Mouse (Mus musculus) forebrain, embryonic 14.5 days (tissue): ENCODE data around the gene Hps3. TPM values are rescaled to one million over a fixed set of nuclear protein-coding genes. Genes with fewer than 3 reads are reported as not detected.

Source experiments
- ATAC-seq: fragments of 200-750 bp; cut with Nextera tagmentation; 2 replicates; pipeline ENCODE4 v1.8.0; 2017; ENCODE audit warnings: mild to moderate bottlenecking, moderate library complexity
- DNase-seq: peaks from one replicate; pipeline ENCODE4 v3.0.0-alpha.2; 2015; ENCODE audit warnings: low spot score
- H3K27ac ChIP-seq: fragments of 300-500 bp; sonication (generic); 2 replicates; pipeline ENCODE4 v1.5.1; 2014; ENCODE audit warnings: low read depth, mild to moderate bottlenecking, control low read depth, low read length, moderate library complexity
- H3K27me3 ChIP-seq: fragments of 300-500 bp; sonication (generic); replicated peaks from 2 replicates; pipeline ENCODE4 v1.6.1; 2014; ENCODE audit warnings: low read length, control low read depth, mixed read lengths; ENCODE audit not compliant: control insufficient read depth, insufficient read depth
- H3K36me3 ChIP-seq: fragments of 300-500 bp; sonication (generic); 2 replicates; pipeline ENCODE4 v1.6.1; 2014; ENCODE audit warnings: low read length, control low read depth; ENCODE audit not compliant: control insufficient read depth, insufficient read depth
- H3K4me1 ChIP-seq: fragments of 300-500 bp; sonication (generic); 2 replicates; pipeline ENCODE4 v1.6.1; 2014; ENCODE audit warnings: antibody characterized with exemption, low read length, control low read depth; ENCODE audit not compliant: control insufficient read depth, insufficient read depth
- H3K4me2 ChIP-seq: fragments of 300-500 bp; sonication (generic); 2 replicates; pipeline ENCODE4 v1.6.1; 2014; ENCODE audit warnings: mild to moderate bottlenecking, control low read depth, low read length
- H3K4me3 ChIP-seq: fragments of 300-500 bp; sonication (generic); 2 replicates; pipeline ENCODE4 v1.5.1; 2014; ENCODE audit warnings: low read depth, low read length, control low read depth
- H3K9ac ChIP-seq: fragments of 300-500 bp; sonication (generic); 2 replicates; pipeline ENCODE4 v1.6.1; 2014; ENCODE audit warnings: mild to moderate bottlenecking, low read length, control low read depth, moderate library complexity
- H3K9me3 ChIP-seq: fragments of 300-500 bp; sonication (generic); replicated peaks from 2 replicates; pipeline ENCODE4 v1.6.1; 2016; ENCODE audit warnings: low read length, control low read depth, mixed read lengths; ENCODE audit not compliant: control insufficient read depth
- WGBS: fragments of 180-500 bp; shearing (Covaris S2); extraction: QIAGEN DNeasy Blood & Tissue Kit; methylation state at CpG from one replicate; pipeline ENCODE4 v1.1.7; 2014; 5-methylcytosine and 5-hydroxymethylcytosine counted together
- polyA plus RNA-seq: library from polyadenylated mRNA; unstranded; fragments of >200 nt; fragmentation: Nextera tagmentation; extraction: Ambion mirVana; gene quantifications from 2 replicates; pipeline ENCODE4 v1.2.1, GENCODE M21; 2014

Hps3 gene
- polyA plus RNA-seq, 1 experiment from 2014 or later = 9.3 TPM

DNA sequence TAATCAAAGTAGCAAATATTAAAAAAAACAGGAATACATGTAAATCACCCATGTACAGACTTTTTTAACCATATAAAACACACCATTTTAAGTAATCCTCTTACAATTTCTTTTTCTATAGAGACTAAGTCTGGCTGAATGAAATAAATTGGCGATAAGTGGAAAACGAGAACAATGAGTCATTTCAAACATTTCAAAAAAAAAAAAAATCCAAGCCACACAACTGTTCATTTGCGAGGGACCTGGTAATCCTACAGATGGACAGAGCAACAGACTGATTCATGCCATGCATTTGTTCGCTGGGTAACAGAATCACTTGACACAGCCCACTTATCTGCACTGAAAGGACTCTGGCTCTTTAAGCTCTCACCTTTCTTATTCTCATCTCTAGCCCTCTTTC, 42.7 kb downstream of the Hps3 start:
- no peaks in the 10 kb centered on the region for H3K27me3 ChIP-seq
- H3K4me1 ChIP-seq = no peaks in the 10 kb centered on the region
- H3K36me3 ChIP-seq = peaks cover 4% of the 10 kb centered on the region; the same call in 1 of the 2 replicates
- H3K27ac ChIP-seq = no peak overlapping the region
- no peak overlapping the region for H3K9ac ChIP-seq
- 51% methylated on average over 4 of the region's 4 CpGs for WGBS
- no peak overlapping the region for H3K4me3 ChIP-seq
- no peaks in the 10 kb centered on the region for H3K9me3 ChIP-seq
- H3K4me2 ChIP-seq = no peak overlapping the region
- DNase-seq (no peak), ATAC-seq (no peak)

GRCm38 (mm10) chr3:19990031-19990430, 45.1 kb downstream of the Hps3 start:
- Histone ChIP-seq H3K4me2 (no peak overlapping the region), H3K4me1 (no peaks in the 10 kb centered on the region), H3K4me3 (no peak overlapping the region), H3K27ac (no peak overlapping the region), H3K27me3 (no peaks in the 10 kb centered on the region), H3K36me3 (no peaks in the 10 kb centered on the region), H3K9ac (no peak overlapping the region), H3K9me3 (no peaks in the 10 kb centered on the region)
- ATAC-seq = no peak
- 81% methylated on average over 3 of the region's 3 CpGs for WGBS
- no peak for DNase-seq

DNA sequence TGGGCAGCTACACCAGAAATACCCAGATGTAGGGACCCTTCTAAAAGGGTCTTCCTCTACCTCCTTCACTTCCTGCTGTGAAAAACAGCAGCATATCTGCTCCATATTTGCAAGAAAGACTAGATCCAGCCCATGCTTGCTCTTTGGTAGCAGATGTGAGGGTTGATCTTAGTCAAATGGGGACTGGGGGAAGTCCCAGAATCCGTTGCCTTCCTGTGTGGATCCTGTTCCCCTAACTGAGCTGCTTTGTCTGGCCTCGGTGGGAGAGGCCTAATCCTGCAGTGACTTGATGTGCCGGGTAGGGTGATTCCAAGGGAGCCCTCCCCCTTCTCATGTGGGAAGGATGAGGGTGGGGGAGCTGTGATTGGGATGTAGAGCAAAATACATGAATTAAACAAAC, 49.0 kb downstream of the Hps3 start:
- 6% methylated on average over 3 of the region's 3 CpGs for WGBS
- no peaks in the 10 kb centered on the region for H3K4me1 ChIP-seq
- no peaks in the 10 kb centered on the region for H3K36me3 ChIP-seq
- no peak for ATAC-seq
- no peak overlapping the region for H3K4me2 ChIP-seq
- H3K9me3 ChIP-seq = no peaks in the 10 kb centered on the region
- H3K9ac ChIP-seq = no peak overlapping the region
- no peak overlapping the region for H3K27ac ChIP-seq
- H3K27me3 ChIP-seq = no peaks in the 10 kb centered on the region
- no peak overlapping the region for H3K4me3 ChIP-seq
- DNase-seq = no peak

DNA sequence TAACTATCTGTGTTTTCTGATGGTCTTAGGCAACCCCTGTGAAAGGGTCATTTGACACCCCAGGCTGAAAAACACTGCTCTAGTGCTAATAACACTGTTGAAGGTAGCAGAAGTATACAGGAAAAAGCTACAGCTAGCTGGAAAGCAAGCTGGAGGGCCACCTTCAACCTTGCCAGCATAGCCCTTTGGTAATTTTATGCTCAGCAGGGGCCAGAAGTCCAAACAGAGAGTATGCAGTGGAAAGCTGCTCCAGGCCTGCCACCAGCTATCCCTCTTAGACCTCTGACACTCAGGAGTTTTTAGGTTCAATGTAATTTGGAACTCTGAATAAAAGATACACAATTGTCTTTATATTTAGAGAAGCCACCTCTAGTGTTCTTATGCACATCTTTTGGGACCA, 52.3 kb downstream of the Hps3 start:
- no peak overlapping the region for H3K4me3 ChIP-seq
- no peaks in the 10 kb centered on the region for H3K27me3 ChIP-seq
- no peak for ATAC-seq
- no peak overlapping the region for H3K4me2 ChIP-seq
- H3K36me3 ChIP-seq = no peaks in the 10 kb centered on the region
- no peaks in the 10 kb centered on the region for H3K9me3 ChIP-seq
- no peak overlapping the region for H3K27ac ChIP-seq
- no peak for DNase-seq
- H3K9ac ChIP-seq = no peak overlapping the region
- no peaks in the 10 kb centered on the region for H3K4me1 ChIP-seq

- DNase-seq (no peak), ATAC-seq (no peak)
- Histone ChIP-seq H3K4me2 (no peak overlapping the region), H3K4me1 (no peaks in the 10 kb centered on the region), H3K9ac (no peak overlapping the region), H3K4me3 (no peak overlapping the region), H3K27me3 (no peaks in the 10 kb centered on the region), H3K9me3 (no peaks in the 10 kb centered on the region), H3K27ac (no peak overlapping the region), H3K36me3 (no peaks in the 10 kb centered on the region)
- 88% methylated on average over 2 of the region's 2 CpGs for whole genome bisulfite sequencing
Measured at GRCm38 (mm10) chr3:19981156-19981555, 54.0 kb downstream of the Hps3 start.

- DNase-seq = no peak
- Histone ChIP-seq H3K4me3 (no peak overlapping the region), H3K27ac (no peak overlapping the region), H3K9ac (no peak overlapping the region), H3K27me3 (no peaks in the 10 kb centered on the region), H3K4me1 (no peaks in the 10 kb centered on the region), H3K36me3 (no peaks in the 10 kb centered on the region), H3K9me3 (no peaks in the 10 kb centered on the region), H3K4me2 (no peak overlapping the region)
- WGBS = 75% methylated on average over 4 of the region's 4 CpGs
- no peak for ATAC-seq
Measured at GRCm38 (mm10) chr3:19978474-19978873, 56.6 kb downstream of the Hps3 start.

DNA sequence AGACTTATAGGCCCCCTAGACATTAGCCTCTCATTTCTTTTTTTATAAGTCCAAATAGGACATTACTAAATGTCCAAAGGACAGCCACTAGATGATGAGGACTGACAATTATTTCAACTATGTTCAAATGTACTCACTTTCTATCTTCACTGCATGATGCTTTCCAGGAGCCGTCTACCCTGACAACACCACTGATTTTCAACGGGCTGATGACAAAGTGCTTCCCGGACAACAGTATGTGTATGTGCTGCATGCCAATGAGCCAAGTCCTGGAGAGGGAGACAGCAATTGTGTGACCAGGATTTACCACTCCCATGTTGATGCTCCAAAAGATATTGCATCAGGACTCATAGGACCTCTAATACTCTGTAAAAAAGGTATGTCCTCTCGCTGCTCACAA, 69.0 kb downstream of the Hps3 start:
- no peak for DNase-seq
- H3K9ac ChIP-seq = no peak overlapping the region
- 83% methylated on average over 4 of the region's 4 CpGs for WGBS

GRCm38 (mm10) chr3:19965239-19965638, 69.9 kb downstream of the Hps3 start:
- WGBS = 90% methylated on average over 5 of the region's 5 CpGs
- Histone ChIP-seq H3K27ac (no peak overlapping the region), H3K36me3 (no peaks in the 10 kb centered on the region), H3K9ac (no peak overlapping the region), H3K27me3 (no peaks in the 10 kb centered on the region), H3K4me1 (no peaks in the 10 kb centered on the region), H3K9me3 (no peaks in the 10 kb centered on the region), H3K4me2 (no peak overlapping the region), H3K4me3 (no peak overlapping the region)
- DNase-seq (no peak), ATAC-seq (no peak)

More for the DNA sequence above, 69.0 kb downstream of the Hps3 start:
- H3K4me1 ChIP-seq = no peaks in the 10 kb centered on the region
- no peak overlapping the region for H3K4me3 ChIP-seq
- H3K27ac ChIP-seq = no peak overlapping the region
- no peaks in the 10 kb centered on the region for H3K36me3 ChIP-seq
- no peaks in the 10 kb centered on the region for H3K27me3 ChIP-seq
- H3K9me3 ChIP-seq = no peaks in the 10 kb centered on the region
- ATAC-seq = no peak
- no peak overlapping the region for H3K4me2 ChIP-seq

- H3K4me3 ChIP-seq = no peak overlapping the region
- 90% methylated on average over 2 of the region's 2 CpGs for WGBS
- no peaks in the 10 kb centered on the region for H3K4me1 ChIP-seq
- no peaks in the 10 kb centered on the region for H3K9me3 ChIP-seq
- DNase-seq (no peak), ATAC-seq (no peak)
- H3K4me2 ChIP-seq = no peak overlapping the region
- H3K27ac ChIP-seq = no peak overlapping the region
- no peak overlapping the region for H3K9ac ChIP-seq
- no peaks in the 10 kb centered on the region for H3K27me3 ChIP-seq
- H3K36me3 ChIP-seq = no peaks in the 10 kb centered on the region
Measured at GRCm38 (mm10) chr3:19964625-19965188, 70.4 kb downstream of the Hps3 start.
